Mouse (Mus musculus): ENCODE data around the gene Gpbar1. TPM values are rescaled to one million over a fixed set of nuclear protein-coding genes. Genes with fewer than 3 reads are reported as not detected.
"Not testable (repeated sequence)": the region's sequence is repeated elsewhere in the genome, so short reads cannot be mapped to it uniquely, and the experiment has no call there.

Gene Gpbar1
- polyA plus RNA-seq, 2 experiments = 0.34 TPM; not detected in 1

DNA sequence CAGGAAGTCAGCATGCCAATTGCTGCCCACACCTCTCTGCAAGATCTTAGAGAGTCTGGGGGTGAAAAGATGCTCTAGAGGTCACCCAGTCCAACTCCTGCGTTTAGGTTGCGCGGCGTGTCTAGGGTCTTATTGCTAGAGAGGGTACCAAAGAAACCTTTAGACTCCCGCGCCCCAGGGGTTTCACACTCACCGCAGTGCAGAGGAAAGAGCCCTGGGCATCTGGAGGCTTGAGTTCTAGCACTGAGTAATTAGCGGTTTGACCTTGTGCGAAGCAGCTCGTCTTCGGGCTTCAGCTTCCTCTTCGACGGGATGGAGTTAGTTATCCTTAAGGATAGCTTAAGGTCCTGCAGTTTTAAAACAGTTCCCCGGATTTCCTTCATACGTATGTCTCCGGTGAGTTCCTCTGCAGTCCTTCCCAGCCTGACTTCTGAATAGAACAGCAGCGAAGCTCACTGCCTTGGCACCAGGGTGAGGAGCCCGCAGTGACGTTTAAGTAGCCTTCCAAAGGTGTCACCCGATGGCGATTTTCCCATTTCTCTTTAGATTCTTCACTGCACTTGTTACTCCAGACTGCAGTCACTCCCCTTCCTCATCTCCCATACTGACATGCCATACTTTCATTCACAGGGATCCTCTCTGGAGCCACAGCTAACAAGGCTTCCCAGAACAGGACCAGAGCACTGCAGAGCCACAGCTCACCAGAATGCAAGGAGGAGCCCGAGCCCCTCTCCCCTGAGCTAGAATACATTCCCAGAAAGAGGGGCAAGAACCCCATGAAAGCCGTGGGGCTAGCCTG, 7.1 kb downstream of the Gpbar1 start:
- peak overlapping the region; percentile 70 for H3K9ac ChIP-seq (ENCODE audit: low read depth, low read length, severe bottlenecking)
- no peaks in the 10 kb centered on the region for H3K27me3 ChIP-seq (ENCODE audit: control insufficient read depth, insufficient read depth, low read length)
- no peak for DNase-seq (ENCODE audit: low spot score)
- H3K4me3 ChIP-seq (replicated peaks; ENCODE audit: low read length) = peak overlapping the region; percentile 88
- WGBS = 4% methylated on average over 23 of the region's 23 CpGs
- H3K36me3 ChIP-seq (ENCODE audit: control insufficient read depth, insufficient read depth, low read length) = peaks cover 49% of the 10 kb centered on the region
- 0 out of 2 replicates have a peak overlapping the region, but pooled peaks have one; percentile 8 for H3K27ac ChIP-seq (replicated peaks; ENCODE audit: low read depth, low read length)
- H3K4me2 ChIP-seq (replicated peaks; ENCODE audit: low read depth, low read length, severe bottlenecking) = peak overlapping the region; percentile 85
- peaks cover 12% of the 10 kb centered on the region for H3K4me1 ChIP-seq (ENCODE audit: control insufficient read depth, insufficient read depth, low read length)
- H3K9me3 ChIP-seq (ENCODE audit: control insufficient read depth, low read length) = no peaks in the 10 kb centered on the region
- no peak for ATAC-seq (ENCODE audit: low FRiP score, low read depth)
- no peak for TF ChIP-seq POLR2A (IDR thresholded peaks at IDR 0.05; ENCODE audit: borderline replicate concordance, extremely low read depth, insufficient read depth, insufficient read length)

DNA sequence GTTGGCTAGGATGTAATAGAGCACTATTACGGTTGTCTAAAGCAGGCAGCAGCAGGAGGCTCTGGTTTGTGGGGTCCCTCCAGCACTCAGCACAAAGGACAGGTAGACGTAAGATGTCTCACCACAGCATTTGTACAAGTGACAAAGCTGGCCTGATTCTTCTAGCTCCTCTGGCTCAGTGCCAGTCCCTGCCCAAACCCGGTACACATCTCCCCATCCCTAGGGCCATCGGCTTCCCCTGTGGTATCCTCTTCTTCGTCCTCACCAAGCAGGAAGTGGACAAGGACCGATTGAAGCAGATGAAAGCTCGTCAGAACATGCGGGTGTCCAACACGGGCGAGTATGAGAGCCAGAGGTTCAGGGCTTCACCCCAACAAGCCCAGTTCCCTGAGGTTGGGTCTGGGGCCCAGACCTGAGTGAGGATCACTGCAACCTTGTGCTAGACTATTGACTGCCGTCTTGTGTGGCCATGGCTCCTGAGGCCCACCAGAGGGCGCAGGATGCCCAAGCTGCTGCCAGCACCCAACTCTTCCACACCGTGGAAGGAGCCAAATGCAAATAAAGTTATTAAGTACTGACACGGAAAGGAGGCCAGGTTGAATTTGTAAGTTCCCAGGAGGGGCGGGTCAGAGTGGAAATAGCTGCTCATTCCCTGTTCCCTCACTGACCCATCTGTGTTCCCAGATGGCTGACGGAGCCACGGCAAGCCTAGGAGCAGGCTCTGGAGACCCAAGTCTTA, 8.7 kb downstream of the Gpbar1 start:
- not testable (repeated sequence) for H3K4me2 ChIP-seq (replicated peaks; ENCODE audit: low read depth, low read length, severe bottlenecking); H3K9ac ChIP-seq (ENCODE audit: low read depth, low read length, severe bottlenecking); H3K27me3 ChIP-seq (ENCODE audit: control insufficient read depth, insufficient read depth, low read length); H3K27ac ChIP-seq (replicated peaks; ENCODE audit: low read depth, low read length); H3K9me3 ChIP-seq (ENCODE audit: control insufficient read depth, low read length); DNase-seq (ENCODE audit: low spot score); H3K4me3 ChIP-seq (replicated peaks; ENCODE audit: low read length); ATAC-seq (ENCODE audit: low FRiP score, low read depth)
- Histone ChIP-seq H3K4me1 (ENCODE audit: control insufficient read depth, insufficient read depth, low read length) (peaks cover 12% of the 10 kb centered on the region), H3K36me3 (ENCODE audit: control insufficient read depth, insufficient read depth, low read length) (peaks cover 43% of the 10 kb centered on the region)
- WGBS = 62% methylated on average over 15 of the region's 17 CpGs

DNA sequence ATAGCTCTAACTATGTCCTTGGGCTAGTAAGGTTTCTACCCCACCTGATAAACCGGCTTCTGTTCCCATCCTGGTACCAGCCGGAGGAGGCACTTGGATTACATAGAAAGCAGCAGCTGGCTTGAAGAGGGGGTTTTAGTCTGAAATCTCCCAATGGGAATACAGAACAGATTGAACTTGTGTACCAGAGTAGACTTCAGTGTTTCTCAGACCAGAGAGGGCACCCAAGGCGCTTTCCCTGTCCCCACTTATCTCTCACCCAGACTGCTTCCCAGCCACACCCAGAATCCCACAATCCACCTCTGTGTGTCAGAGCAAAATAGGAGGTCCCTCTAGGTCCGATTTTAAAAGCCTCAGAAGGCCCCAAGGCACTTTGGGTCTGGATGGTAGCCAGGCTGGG, 10.0 kb downstream of the Gpbar1 start:
- Histone ChIP-seq H3K9me3 (ENCODE audit: control insufficient read depth, low read length) (no peaks in the 10 kb centered on the region), H3K4me3 (replicated peaks; ENCODE audit: low read length) (no peak overlapping the region), H3K9ac (ENCODE audit: low read depth, low read length, severe bottlenecking) (no peak overlapping the region), H3K27ac (replicated peaks; ENCODE audit: low read depth, low read length) (no peak overlapping the region), H3K4me2 (replicated peaks; ENCODE audit: low read depth, low read length, severe bottlenecking) (no peak overlapping the region), H3K36me3 (ENCODE audit: control insufficient read depth, insufficient read depth, low read length) (peaks cover 43% of the 10 kb centered on the region), H3K27me3 (ENCODE audit: control insufficient read depth, insufficient read depth, low read length) (no peaks in the 10 kb centered on the region), H3K4me1 (ENCODE audit: control insufficient read depth, insufficient read depth, low read length) (peaks cover 12% of the 10 kb centered on the region)
- ATAC-seq (ENCODE audit: low FRiP score, low read depth) = no peak
- 75% methylated on average over 4 of the region's 4 CpGs for WGBS
- no peak for DNase-seq (ENCODE audit: low spot score)
- no peak for TF ChIP-seq POLR2A (IDR thresholded peaks at IDR 0.05; ENCODE audit: borderline replicate concordance, extremely low read depth, insufficient read depth, insufficient read length)

DNA sequence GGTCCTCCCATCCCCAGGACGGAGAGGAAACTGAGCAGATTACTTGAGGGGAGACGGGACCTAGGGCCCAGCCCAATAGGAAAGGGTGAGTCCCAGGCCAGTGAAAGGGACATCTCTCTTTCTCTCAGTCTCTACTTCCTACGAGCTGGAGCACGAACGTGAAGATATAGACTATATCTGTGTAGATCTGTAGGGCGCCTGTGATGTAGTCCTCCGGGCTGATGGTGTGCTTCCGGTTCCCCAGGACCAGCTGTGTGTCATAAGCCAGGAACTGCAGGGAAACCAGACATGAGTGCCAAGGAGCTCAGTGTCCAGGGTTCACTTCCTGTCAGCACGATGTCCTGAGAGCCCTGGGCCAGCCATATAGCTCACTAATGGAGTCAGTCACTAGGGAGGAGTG, 10.9 kb downstream of the Gpbar1 start:
- peaks cover 52% of the 10 kb centered on the region for H3K36me3 ChIP-seq (ENCODE audit: control insufficient read depth, insufficient read depth, low read length)
- no peak overlapping the region for H3K4me2 ChIP-seq (replicated peaks; ENCODE audit: low read depth, low read length, severe bottlenecking)
- no peak overlapping the region for H3K9ac ChIP-seq (ENCODE audit: low read depth, low read length, severe bottlenecking)
- DNase-seq (ENCODE audit: low spot score) (no peak), ATAC-seq (ENCODE audit: low FRiP score, low read depth) (no peak)
- no peak for TF ChIP-seq POLR2A (IDR thresholded peaks at IDR 0.05; ENCODE audit: borderline replicate concordance, extremely low read depth, insufficient read depth, insufficient read length)
- no peaks in the 10 kb centered on the region for H3K9me3 ChIP-seq (ENCODE audit: control insufficient read depth, low read length)
- H3K4me1 ChIP-seq (ENCODE audit: control insufficient read depth, insufficient read depth, low read length) = peaks cover 9% of the 10 kb centered on the region
- no peak overlapping the region for H3K4me3 ChIP-seq (replicated peaks; ENCODE audit: low read length)
- H3K27me3 ChIP-seq (ENCODE audit: control insufficient read depth, insufficient read depth, low read length) = no peaks in the 10 kb centered on the region
- H3K27ac ChIP-seq (replicated peaks; ENCODE audit: low read depth, low read length) = no peak overlapping the region
- WGBS = 83% methylated on average over 9 of the region's 9 CpGs

DNA sequence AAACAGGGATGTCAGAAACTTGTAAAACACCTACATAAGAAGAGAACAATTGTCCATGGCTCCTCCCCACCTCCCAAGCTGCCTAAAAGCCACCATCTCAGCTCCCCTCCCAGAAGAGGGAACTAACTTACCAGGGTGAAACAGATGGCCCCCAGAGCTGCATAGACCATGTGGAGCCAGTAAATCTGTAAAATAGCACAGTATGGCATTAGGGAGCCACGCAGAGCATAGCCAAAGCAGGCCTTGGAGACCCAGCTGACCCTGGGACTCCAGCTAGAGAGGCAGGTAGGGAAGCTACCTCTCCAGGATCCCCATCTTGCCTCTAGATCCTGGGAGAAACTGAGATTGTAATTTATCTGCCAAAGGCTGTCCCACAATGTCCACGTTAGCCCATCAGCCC, 11.4 kb downstream of the Gpbar1 start:
- H3K9ac ChIP-seq (ENCODE audit: low read depth, low read length, severe bottlenecking) = no peak overlapping the region
- H3K27me3 ChIP-seq (ENCODE audit: control insufficient read depth, insufficient read depth, low read length) = no peaks in the 10 kb centered on the region
- WGBS = 70% methylated on average over 2 of the region's 2 CpGs
- TF ChIP-seq POLR2A (IDR thresholded peaks at IDR 0.05; ENCODE audit: borderline replicate concordance, extremely low read depth, insufficient read depth, insufficient read length) = no peak
- H3K4me3 ChIP-seq (replicated peaks; ENCODE audit: low read length) = no peak overlapping the region
- DNase-seq (ENCODE audit: low spot score) (no peak), ATAC-seq (ENCODE audit: low FRiP score, low read depth) (no peak)
- peaks cover 54% of the 10 kb centered on the region for H3K36me3 ChIP-seq (ENCODE audit: control insufficient read depth, insufficient read depth, low read length)
- H3K4me1 ChIP-seq (ENCODE audit: control insufficient read depth, insufficient read depth, low read length) = peaks cover 9% of the 10 kb centered on the region
- no peaks in the 10 kb centered on the region for H3K9me3 ChIP-seq (ENCODE audit: control insufficient read depth, low read length)
- no peak overlapping the region for H3K4me2 ChIP-seq (replicated peaks; ENCODE audit: low read depth, low read length, severe bottlenecking)
- H3K27ac ChIP-seq (replicated peaks; ENCODE audit: low read depth, low read length) = no peak overlapping the region
